Mouse (Mus musculus): Measurements from ENCODE around the gene Babam1.
"Not testable (repeated sequence)": the region's sequence is repeated elsewhere in the genome, so short reads cannot be mapped to it uniquely, and the experiment has no call there.

Babam1 gene

DNA sequence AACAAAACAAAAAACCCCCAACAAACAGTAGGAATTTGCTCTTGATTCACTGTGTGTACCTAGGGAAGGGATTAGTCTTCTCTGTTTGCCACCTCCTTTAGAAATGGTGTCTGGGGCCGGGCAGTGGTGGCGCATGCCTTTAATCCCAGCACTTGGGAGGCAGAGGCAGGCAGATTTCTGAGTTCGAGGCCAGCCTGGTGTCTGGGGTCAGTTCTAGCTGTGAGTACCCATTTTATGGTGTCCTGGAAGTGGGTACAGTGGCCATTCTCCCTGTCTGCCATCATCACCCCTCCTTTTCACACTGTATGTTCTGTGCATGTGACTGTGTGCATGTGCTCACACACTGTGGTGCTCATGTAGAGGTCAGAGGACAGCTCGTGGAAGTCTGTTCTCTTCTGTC is 11.6 kb downstream of the Babam1 start:
- DNase-seq = no peak

GRCm38 (mm10) chr8:71411535-71412273 is 15.0 kb downstream of the Babam1 start:
- DNase-seq = no peak

DNA sequence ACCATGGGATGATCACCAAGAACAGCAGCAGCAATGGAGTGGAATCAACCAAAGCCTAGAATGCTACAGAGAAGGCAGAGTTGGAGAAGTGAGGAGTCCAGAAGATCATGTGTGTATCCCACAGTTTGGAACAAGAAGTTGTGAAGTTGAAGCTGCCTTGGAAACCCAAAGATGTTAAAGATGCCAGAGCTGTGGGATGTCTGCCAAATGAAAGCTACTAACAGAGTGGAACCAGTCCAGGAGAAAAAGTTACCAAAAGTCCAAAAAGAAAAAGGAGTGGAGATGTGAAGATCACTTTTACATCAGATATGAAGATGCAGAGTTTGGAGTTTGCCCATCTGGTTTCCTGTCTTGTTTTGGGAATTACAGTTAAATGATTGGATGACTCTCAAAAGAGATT is 25.5 kb downstream of the Babam1 start:
- DNase-seq = no peak

DNA sequence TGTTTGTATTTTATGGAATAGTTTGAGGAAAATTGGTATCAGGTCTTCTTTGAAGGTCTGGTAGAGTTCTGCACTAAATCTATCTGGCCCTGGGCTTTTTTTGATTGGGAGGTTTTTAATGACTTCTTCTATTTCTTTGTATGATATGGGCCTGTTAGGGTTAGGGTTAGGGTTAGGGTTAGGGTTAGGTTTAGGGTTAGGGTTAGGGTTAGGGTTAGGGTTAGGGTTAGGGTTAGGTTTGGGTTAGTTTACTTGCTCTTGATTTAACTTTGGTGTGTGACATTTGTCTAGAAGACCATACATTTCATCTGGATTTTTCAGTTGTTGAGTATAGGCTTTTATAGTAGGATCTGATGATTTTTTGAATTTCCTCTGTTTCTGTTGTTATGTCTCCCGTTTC is 36.3 kb downstream of the Babam1 start:
- not testable (repeated sequence) for DNase-seq

GRCm38 (mm10) chr8:71437041-71437440 is 40.4 kb downstream of the Babam1 start:
- no peak for DNase-seq

DNA sequence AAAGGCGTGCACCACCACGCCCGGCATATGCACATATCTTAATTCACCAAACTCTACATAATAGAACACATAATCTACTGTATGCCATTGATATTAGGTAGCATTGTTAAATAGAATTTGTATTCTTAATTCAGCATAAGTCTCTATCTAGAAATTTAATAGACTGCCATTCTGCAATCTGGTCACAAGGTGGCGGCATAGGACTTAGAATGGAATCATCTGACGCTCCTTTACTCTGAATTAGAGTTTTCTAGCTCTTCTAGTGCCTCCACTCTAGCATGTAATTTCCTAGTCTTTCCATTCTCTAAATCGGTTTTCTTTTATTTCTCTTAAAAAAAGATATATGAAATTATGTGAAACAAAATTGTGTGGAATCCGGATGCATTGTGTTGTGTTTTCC is 44.7 kb downstream of the Babam1 start:
- no peak for DNase-seq

DNA sequence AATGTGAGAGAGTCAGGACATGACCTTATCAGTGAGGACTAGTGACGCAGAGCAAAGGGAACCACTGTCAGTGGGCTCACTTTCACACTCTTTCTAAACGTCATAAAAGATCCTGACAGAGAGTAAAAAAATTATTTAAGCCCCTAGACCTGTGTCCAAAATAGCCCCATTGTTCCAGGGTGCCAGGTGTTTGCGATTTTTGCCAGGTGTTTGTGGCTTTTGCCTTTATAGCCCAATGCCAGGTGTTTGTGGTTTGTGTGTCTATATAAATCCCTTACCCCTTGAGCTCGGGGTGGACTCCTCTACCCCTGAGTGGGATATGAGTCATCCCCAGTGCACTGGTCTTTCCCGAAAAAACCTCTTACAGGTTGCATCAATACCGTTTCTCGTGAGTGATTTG is 48.4 kb downstream of the Babam1 start:
- no peak for DNase-seq

DNA sequence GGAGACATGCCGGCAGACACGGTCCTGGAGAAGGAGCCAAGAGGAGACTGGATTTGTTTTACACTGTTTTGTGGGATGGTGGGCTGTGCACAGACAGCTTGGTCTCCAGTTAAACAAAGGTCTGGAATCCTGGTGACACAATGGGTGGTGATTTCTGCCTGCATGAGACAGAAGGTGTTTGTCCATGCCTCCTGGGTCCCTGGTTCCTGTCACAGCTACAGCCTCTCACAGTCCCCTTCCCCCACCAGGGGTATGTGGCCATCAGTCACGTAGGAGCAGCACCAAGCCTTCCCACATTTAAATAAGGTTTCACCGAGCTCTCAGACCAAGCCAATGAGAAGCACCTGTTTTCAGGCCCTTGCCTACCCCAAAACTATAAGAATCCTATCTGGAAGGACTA is 54.7 kb downstream of the Babam1 start:
- no peak for DNase-seq

GRCm38 (mm10) chr8:71451777-71452176 is 55.1 kb downstream of the Babam1 start:
- no peak for DNase-seq

- DNase-seq = no peak
Observed at GRCm38 (mm10) chr8:71452669-71453068, 56.0 kb downstream of the Babam1 start.

All from kidney, adult 11 months (tissue).